Mouse (Mus musculus) adrenal gland, adult 2 months (tissue): ENCODE measurements around the gene Tspan17. TPM values are rescaled to one million over a fixed set of nuclear protein-coding genes. Genes with fewer than 3 reads are reported as not detected.

Experiments used
- DNase-seq: peaks from one replicate; pipeline ENCODE4 v3.0.0; 2021
- long read RNA-seq: library from polyadenylated mRNA; stranded (forward); transcript quantifications from one replicate; pipeline ENCODE4 v2.0.0, GENCODE M21; 2021
- polyA plus RNA-seq: library from polyadenylated mRNA; depleted of rRNA; stranded (reverse); fragments of >200 nt; gene quantifications from 2 replicates; pipeline ENCODE4 v1.2.3, GENCODE M21; 2012; rRNA removed
- total RNA-seq, 2 experiments: library from RNA; stranded (reverse); gene quantifications; 2 replicates each; pipeline ENCODE4 v1.2.3; 2021

Gene Tspan17
- total RNA-seq (10 to 100 TPM; 36.0 to 42.7 TPM), polyA plus RNA-seq (31.1 and 34.0 TPM in 2 replicates)
- long read RNA-seq, transcript Tspan17-201 (8 exons, 1,585 nt), result major isoform, 18 of 31 reads
- long read RNA-seq, partial matches to known transcripts, result 0 of 31 reads
- long read RNA-seq, other reads (novel, unspliced or antisense), result 12 of 31 reads

- DNase-seq, result peak; percentile 99
These were observed at the start of gene Tspan17 for GRCm38 (mm10) chr13:54788740-54789560. Gene Tspan17, plus strand, starts transcription at chr13:54789377.

- no peak for DNase-seq
These were observed 43.1 kb upstream of the Tspan17 start for GRCm38 (mm10) chr13:54746110-54746509.

- DNase-seq, result no peak
These were observed 42.3 kb upstream of the Tspan17 start for GRCm38 (mm10) chr13:54746896-54747295.

- DNase-seq, result no peak
These were observed 41.0 kb upstream of the Tspan17 start for GRCm38 (mm10) chr13:54748190-54748589.

- DNase-seq, result no peak
These were observed 40.5 kb upstream of the Tspan17 start for GRCm38 (mm10) chr13:54748721-54749060.

GRCm38 (mm10) chr13:54749061-54749863 is 39.9 kb upstream of the Tspan17 start:
- peak; percentile 56 for DNase-seq

GRCm38 (mm10) chr13:54749864-54750411 is 39.2 kb upstream of the Tspan17 start, which contains the start of gene Gprin1:
Gene Gprin1, minus strand, starts transcription at chr13:54749874.
- DNase-seq, result no peak

GRCm38 (mm10) chr13:54750699-54751098 is 38.5 kb upstream of the Tspan17 start:
- no peak for DNase-seq

GRCm38 (mm10) chr13:54752656-54753055 is 36.5 kb upstream of the Tspan17 start:
- DNase-seq, result peak; percentile 10

- DNase-seq, result no peak
These were observed 35.4 kb upstream of the Tspan17 start for GRCm38 (mm10) chr13:54753733-54754132.

GRCm38 (mm10) chr13:54754169-54755080 is 34.8 kb upstream of the Tspan17 start:
- peak; percentile 32 for DNase-seq

- no peak for DNase-seq
These were observed 33.9 kb upstream of the Tspan17 start for GRCm38 (mm10) chr13:54755201-54755830.

GRCm38 (mm10) chr13:54756156-54756712 is 32.9 kb upstream of the Tspan17 start:
- no peak for DNase-seq

- DNase-seq, result no peak
These were observed 31.9 kb upstream of the Tspan17 start for GRCm38 (mm10) chr13:54757093-54757830.

- DNase-seq, result peak; percentile 85
These were observed 31.0 kb upstream of the Tspan17 start for GRCm38 (mm10) chr13:54758045-54758755.

- no peak for DNase-seq
These were observed 30.3 kb upstream of the Tspan17 start for GRCm38 (mm10) chr13:54758756-54759470.

GRCm38 (mm10) chr13:54759496-54759895 is 29.7 kb upstream of the Tspan17 start:
- DNase-seq, result no peak

- no peak for DNase-seq
These were observed 28.9 kb upstream of the Tspan17 start for GRCm38 (mm10) chr13:54760164-54760795.
